Mouse (Mus musculus) hindbrain, embryonic 10.5 days (tissue): ENCODE data around the gene BC048507. TPM values are rescaled to one million over a fixed set of nuclear protein-coding genes. Genes with fewer than 3 reads are reported as not detected.
"Not testable (repeated sequence)": the region's sequence is repeated elsewhere in the genome, so short reads cannot be mapped to it uniquely, and the experiment has no call there.

Experiments used
- DNase-seq: peaks from one replicate; pipeline ENCODE4 v3.0.0-alpha.2; 2017; ENCODE audit warnings: low spot score
- H3K27ac ChIP-seq: fragments of 300-500 bp; sonication (generic); 2 replicates; pipeline ENCODE4 v1.5.1; 2016; ENCODE audit warnings: mild to moderate bottlenecking, moderate library complexity
- H3K27me3 ChIP-seq: fragments of 300-500 bp; sonication (generic); 2 replicates; pipeline ENCODE4 v1.6.1; 2016; ENCODE audit warnings: mild to moderate bottlenecking; ENCODE audit not compliant: poor library complexity, insufficient read depth, severe bottlenecking
- H3K36me3 ChIP-seq: fragments of 300-500 bp; sonication (generic); 2 replicates; pipeline ENCODE4 v1.6.1; 2016; ENCODE audit warnings: mild to moderate bottlenecking, moderate library complexity
- H3K4me1 ChIP-seq: fragments of 300-500 bp; sonication (generic); replicated peaks from 2 replicates; pipeline ENCODE4 v1.6.1; 2016; ENCODE audit warnings: mild to moderate bottlenecking
- H3K4me3 ChIP-seq: fragments of 300-500 bp; sonication (generic); 2 replicates; pipeline ENCODE4 v1.5.1; 2016; ENCODE audit warnings: mild to moderate bottlenecking, moderate library complexity
- H3K9me3 ChIP-seq: fragments of 300-500 bp; sonication (generic); 2 replicates; pipeline ENCODE4 v1.6.1; 2016; ENCODE audit warnings: mild to moderate bottlenecking, moderate library complexity
- WGBS: fragments of 180-500 bp; shearing (Covaris S2); methylation state at CpG from one replicate; pipeline ENCODE4 v1.1.7; 2016; 5-methylcytosine and 5-hydroxymethylcytosine counted together
- polyA plus RNA-seq: library from polyadenylated mRNA; unstranded; fragments of >200 nt; fragmentation: Nextera tagmentation; extraction: Ambion mirVana; gene quantifications from 2 replicates; pipeline ENCODE4 v1.2.1, GENCODE M21; 2016

BC048507 gene
- polyA plus RNA-seq, 1 experiment from 2014 or later, result not detected

GRCm38 (mm10) chr13:67864764-67865350 is 1.7 kb downstream of the BC048507 start:
- no peak overlapping the region for H3K4me3 ChIP-seq
- H3K9me3 ChIP-seq, result no peaks in the 10 kb centered on the region; the same call in 1 of the 2 replicates
- no peaks in the 10 kb centered on the region for H3K4me1 ChIP-seq
- H3K36me3 ChIP-seq, result no peaks in the 10 kb centered on the region
- DNase-seq, result no peak
- 64% methylated on average over 5 of the region's 5 CpGs for WGBS
- H3K27ac ChIP-seq, result no peak overlapping the region
- no peaks in the 10 kb centered on the region for H3K27me3 ChIP-seq

GRCm38 (mm10) chr13:67867899-67868298 is 4.8 kb downstream of the BC048507 start:
- H3K4me3 ChIP-seq, result no peak overlapping the region
- 26% methylated on average over 3 of the region's 3 CpGs for WGBS

GRCm38 (mm10) chr13:67876049-67876698 is 13.0 kb downstream of the BC048507 start:
- DNase-seq, H3K4me1 ChIP-seq, H3K4me3 ChIP-seq, H3K27me3 ChIP-seq, H3K36me3 ChIP-seq, H3K27ac ChIP-seq, H3K9me3 ChIP-seq: not testable (repeated sequence)
- WGBS, result 40% methylated on average over 10 of the region's 12 CpGs

More at GRCm38 (mm10) chr13:67867899-67868298, 4.8 kb downstream of the BC048507 start:
- no peak for DNase-seq
- no peak overlapping the region for H3K27ac ChIP-seq
- peaks cover 9% of the 10 kb centered on the region; the same call in 1 of the 2 replicates for H3K9me3 ChIP-seq
- H3K4me1 ChIP-seq, result no peaks in the 10 kb centered on the region
- no peaks in the 10 kb centered on the region for H3K27me3 ChIP-seq
- H3K36me3 ChIP-seq, result no peaks in the 10 kb centered on the region

- Histone ChIP-seq H3K9me3 (no peaks in the 10 kb centered on the region), H3K36me3 (no peaks in the 10 kb centered on the region), H3K4me3 (no peak overlapping the region), H3K27ac (no peak overlapping the region), H3K4me1 (no peaks in the 10 kb centered on the region), H3K27me3 (no peaks in the 10 kb centered on the region)
- WGBS, result 69% methylated on average over 7 of the region's 7 CpGs
- DNase-seq, result no peak
Observed at GRCm38 (mm10) chr13:67876699-67877254, 13.7 kb downstream of the BC048507 start.

GRCm38 (mm10) chr13:67883966-67884365 is 20.8 kb downstream of the BC048507 start:
- Histone ChIP-seq H3K4me3 (no peak overlapping the region), H3K36me3 (no peaks in the 10 kb centered on the region), H3K27me3 (no peaks in the 10 kb centered on the region), H3K9me3 (peaks cover 14% of the 10 kb centered on the region), H3K4me1 (no peaks in the 10 kb centered on the region), H3K27ac (no peak overlapping the region)
- no peak for DNase-seq
- 87% methylated on average over 8 of the region's 8 CpGs for WGBS

- Histone ChIP-seq H3K9me3 (peaks cover 53% of the 10 kb centered on the region), H3K4me1 (no peaks in the 10 kb centered on the region), H3K36me3 (no peaks in the 10 kb centered on the region), H3K27ac (no peak overlapping the region), H3K4me3 (no peak overlapping the region), H3K27me3 (no peaks in the 10 kb centered on the region)
- no peak for DNase-seq
- WGBS, result 31% methylated on average over 5 of the region's 5 CpGs
Observed at GRCm38 (mm10) chr13:67909759-67910158, 46.6 kb downstream of the BC048507 start.

Other genes starting within 250 kb of the BC048507 start
- not detected in 2 replicates for gene Gm49345, start 225.6 kb upstream of the BC048507 start, polyA plus RNA-seq
- gene Zfp729a, start 225.5 kb upstream of the BC048507 start, polyA plus RNA-seq, result 1.5 and 2.2 TPM in 2 replicates
- 9.0 and 11.8 TPM in 2 replicates for gene Zfp738, start 176.3 kb upstream of the BC048507 start, polyA plus RNA-seq
- gene Zfp65, start 134.2 kb upstream of the BC048507 start, polyA plus RNA-seq, result 5.0 and 6.0 TPM in 2 replicates
- gene Zfp85, start 108.1 kb upstream of the BC048507 start, polyA plus RNA-seq, result 4.5 and 4.6 TPM in 2 replicates
- gene Zfp493, start 83.6 kb upstream of the BC048507 start, polyA plus RNA-seq, result 2.1 and 3.0 TPM in 2 replicates
- gene Zfp273, start 49.6 kb upstream of the BC048507 start, polyA plus RNA-seq, result 5.4 and 6.4 TPM in 2 replicates
- gene Gm10037, start 32.2 kb upstream of the BC048507 start, polyA plus RNA-seq, result 1.6 and 2.2 TPM in 2 replicates